Mouse (Mus musculus): Measurements from ENCODE around the gene Olfr125.

DNA sequence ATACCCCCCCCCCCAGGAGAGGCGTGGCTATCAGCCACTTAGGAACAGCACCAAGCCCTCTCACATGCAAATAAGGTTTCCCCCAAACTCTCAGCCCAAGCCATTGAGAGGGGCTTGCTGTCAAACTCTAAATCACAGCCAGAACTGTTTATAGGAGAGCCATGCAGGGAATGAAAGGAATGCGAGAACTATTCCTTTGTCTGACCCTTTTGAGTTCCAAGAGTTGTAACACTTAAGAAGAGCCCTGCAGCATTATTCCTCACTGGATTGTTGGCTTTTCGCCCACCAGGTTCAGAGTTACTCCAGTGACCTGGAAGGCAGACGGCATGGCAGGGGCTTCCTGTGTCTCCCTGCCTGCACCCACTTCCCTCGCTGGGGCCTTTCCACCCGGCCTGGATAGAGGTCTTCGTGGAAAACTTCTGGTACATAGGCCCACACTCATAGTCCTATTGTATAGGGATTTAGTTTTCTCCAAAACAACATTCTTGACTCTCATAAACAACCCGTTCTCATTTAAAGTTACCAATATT, 37.0 kb downstream of the Olfr125 start:
- TF ChIP-seq CTCF (IDR thresholded peaks at IDR 0.05; ENCODE audit: control insufficient read depth, insufficient read depth, low read length), result no peak
- no peak for TF ChIP-seq POLR2A (IDR thresholded peaks at IDR 0.05; ENCODE audit: borderline replicate concordance, control insufficient read depth, low read depth, low read length)

All from bone marrow, adult 2 months (tissue).